Mouse (Mus musculus): ENCODE data around the gene Avl9.

Gene Avl9

DNA sequence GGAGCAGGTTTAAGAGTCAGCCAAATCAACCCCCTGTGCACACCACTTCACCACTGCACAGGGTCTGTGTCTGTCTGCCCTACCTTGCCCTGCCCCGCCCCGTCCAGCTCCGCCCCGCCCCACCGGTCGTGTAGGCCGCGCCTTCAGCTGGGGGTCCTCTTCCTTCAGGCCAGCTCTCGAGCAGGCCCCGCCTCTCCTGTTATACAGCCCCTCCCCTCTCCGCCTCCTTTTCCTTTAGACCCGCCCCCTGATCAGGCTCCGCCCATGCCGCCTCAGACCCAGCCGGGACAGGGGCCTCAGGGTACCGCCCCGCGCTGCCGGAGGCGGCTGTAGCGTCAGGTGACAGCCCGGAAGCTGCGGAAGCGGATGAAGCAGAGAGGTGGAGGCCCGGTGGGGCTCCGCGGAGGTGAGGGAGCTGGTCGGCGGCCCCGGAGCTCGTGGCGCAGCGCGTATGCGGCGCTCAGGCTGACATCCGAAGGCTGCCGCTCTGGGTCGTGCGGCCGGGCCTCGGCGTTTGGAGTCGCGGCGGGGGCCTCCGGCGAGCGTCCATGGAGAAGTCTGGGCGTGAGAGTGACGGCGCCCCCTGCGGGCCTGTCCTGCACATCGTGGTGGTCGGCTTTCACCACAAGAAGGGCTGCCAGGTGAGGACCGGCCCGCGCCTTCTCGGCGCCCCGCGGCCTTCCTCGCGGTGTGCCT, at the start of gene Avl9:
Gene Avl9 (plus strand): TSS at position 326 of the 696 bp plus-strand sequence.
- peak; percentile 99 for DNase-seq (ENCODE audit: low read depth)

- no peak for DNase-seq (ENCODE audit: low read depth)
Observed at GRCm38 (mm10) chr6:56688238-56688637, 26.5 kb upstream of the Avl9 start.

DNA sequence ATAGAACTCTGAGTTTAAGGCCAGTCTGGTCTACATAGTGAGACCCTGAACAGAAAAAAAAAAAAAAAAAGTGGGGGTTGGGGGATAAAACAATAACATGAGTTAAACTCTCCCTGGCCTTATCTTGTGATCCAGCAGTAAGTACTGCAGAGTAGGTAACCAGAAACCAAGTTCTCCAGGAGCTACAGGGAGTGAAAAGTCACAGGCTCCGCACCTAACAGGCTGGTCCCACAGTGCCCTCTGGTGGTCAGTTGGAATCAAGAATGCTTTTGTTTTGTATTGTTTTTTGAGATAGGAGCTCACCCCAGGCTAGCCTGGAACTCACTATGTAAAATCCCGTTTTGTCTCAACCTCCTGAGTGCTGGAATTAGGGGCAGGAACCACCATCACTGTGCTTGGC, 23.5 kb upstream of the Avl9 start:
- DNase-seq (ENCODE audit: low read depth) = peak; percentile 80

DNA sequence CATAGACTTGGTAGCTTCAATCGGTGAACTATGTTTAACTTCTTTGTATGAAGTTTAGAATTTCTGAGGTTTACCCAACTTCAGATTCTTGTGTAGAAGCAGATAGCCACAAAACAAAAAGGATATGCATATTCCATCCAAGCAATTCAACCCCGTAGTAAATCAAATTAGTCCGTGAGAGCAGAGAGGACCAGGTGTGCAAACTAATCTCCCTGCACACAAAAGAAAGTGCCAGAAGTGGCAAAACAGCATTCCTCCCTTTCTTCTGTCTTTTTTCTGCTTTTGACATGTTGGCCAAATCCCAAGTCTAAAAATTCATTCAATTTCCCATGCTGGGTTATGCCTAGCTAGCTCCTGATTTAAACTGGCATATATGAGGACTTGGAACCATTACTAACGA, 22.3 kb upstream of the Avl9 start:
- DNase-seq (ENCODE audit: low read depth) = no peak

DNA sequence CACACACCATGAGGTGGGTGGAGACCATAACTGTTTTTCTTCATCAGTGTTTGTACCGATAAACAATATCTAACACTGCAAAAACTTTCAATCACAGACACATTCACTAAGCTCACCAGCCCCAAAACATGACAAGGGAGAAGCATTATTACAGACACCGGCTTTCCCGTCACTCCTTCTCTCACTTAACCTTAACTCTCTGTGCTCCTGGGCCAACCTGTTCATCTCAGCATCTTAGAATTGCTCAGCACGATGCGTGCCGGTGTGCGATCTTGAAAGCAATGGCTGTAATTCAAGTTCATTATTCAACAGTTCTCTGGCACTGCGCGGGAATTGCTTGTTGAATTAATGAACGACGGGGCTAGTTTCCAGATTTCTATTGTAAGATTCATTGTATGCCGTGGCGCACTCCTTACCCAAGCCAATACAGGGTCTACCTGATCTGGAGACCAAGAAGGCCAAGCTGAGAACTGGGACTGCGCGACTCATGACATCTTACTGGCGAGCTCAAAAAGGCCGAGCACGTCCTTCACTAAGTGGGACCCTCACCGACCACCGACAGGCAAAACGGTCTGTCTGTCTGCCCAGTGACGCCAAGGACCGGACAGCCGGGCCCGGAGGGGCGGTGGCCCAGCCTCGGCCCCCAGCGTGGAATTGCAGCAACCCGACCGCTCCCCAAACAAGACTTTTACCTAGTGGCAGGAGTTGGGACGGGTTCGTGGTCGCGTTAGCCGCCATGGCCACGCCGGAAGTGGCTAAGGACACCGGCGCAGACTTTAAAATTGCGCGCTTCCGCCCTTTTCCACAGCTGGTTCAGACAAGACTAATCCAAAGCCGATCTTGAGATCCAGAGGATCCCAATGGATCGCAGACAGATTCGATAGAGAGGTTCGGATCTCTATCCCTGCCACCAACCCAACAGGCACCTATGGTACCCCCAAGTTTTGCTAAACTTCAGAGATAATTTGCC, 10.5 kb upstream of the Avl9 start, which contains the start of gene Lsm5:
Gene Lsm5 (minus strand): TSS at position 780 of the 970 bp plus-strand sequence.
- peak; percentile 94 for DNase-seq (ENCODE audit: low read depth)

DNA sequence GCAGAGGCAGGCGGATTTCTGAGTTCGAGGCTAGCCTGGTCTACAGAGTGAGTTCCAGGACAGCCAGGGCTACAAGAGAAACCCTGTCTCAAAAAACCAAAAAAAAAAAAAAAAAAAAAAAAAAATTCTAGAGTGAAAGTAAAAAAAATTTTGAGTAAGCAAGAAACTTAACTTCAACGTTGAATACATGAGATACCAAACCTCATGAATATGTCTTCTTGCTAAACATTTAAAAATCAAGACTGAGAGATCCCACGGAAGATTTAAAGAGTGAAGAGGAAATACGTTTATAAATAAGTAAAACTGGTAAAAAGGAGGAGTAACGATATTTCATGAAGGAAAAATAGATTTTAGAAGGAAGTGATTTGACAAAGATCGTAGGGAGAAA, 519 bp upstream of the Avl9 start:
- DNase-seq (ENCODE audit: low read depth) = no peak

DNA sequence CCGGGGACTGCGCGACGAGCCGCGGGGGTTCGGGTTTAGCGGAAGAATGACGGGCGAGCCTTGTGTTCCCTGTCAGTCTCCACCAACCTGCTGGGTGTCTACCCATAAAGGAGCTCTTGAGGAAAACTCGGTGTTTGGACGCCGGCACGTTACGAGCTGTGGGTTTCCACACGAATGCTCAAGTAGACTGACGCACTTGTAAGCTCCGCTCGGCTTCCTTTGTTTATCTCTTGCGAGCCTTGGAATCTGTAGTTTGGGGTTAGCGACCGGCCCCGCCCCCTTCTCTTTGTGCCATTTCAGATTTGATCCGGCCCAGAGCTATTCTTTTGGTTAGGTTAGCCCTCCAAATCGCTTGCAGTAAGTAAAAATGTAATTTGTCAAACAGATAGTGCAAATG, 569 bp downstream of the Avl9 start:
- DNase-seq (ENCODE audit: low read depth) = peak; percentile 86

- no peak for DNase-seq (ENCODE audit: low read depth)
Observed at GRCm38 (mm10) chr6:56719071-56719470, 4.4 kb downstream of the Avl9 start.

DNA sequence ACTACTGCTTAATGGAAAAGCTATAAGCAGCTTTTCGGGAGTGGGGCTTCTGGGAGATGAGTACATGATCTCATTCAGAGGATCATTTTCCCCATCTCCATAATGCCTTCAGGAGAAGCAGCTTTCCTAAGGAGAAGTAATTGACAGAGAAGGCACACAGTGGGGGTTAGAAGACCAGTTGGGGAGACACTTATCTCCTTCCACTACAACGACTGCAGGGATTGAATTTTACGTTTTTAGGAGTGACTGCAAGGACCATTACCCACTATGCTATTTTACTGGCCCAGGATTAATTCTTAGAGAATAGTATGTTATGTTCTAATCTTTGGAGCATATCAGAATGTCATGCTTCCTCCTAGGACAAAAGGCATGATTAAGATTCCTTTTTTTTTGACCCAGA, 6.2 kb downstream of the Avl9 start:
- DNase-seq (ENCODE audit: low read depth) = no peak

DNA sequence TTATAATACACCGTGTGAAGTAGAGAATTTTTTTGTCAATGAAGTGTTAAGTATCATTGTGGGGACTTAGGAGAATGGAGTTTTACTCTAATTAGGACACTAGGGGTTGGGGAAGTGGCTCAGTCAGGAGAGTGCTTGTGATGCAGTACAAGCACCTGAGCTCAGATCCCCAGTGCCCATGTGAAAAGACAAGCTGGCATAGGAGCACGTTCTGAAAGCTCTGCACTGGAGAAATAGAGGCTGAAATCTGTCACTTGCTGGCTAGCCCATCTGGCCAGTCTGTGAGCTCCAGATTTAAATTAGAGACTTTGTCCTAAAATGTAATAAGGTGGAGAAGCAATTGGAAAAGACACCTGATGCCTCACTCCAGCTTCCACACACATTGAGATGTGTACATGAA, 17.8 kb downstream of the Avl9 start:
- DNase-seq (ENCODE audit: low read depth) = no peak

DNA sequence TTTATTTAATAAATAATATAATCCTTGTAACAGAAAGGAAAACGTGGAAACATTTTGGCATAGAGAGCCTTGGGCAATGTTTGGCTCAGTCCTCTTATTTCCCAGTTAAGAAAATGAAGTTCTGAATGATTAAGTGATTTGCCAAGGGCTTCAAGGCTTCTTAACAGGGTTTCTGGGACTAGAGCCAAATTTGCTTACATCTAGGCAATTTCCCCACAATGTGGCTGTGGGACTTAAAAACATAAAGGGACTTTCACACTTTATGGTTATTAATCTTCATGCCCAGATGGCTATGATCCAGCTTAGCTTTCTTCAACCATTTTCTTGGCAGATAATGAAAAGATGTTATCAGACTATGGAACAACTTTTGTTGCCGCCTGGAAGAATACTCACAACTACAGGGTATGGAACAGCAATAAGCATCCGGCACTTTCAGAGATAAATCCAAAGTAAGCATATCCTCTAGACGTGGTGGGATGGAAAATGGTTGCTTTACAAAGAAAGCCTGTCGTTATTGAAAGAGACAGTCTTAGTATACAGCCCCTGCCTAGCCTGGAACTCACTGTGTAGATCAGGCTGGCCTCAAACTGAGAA, 31.3 kb downstream of the Avl9 start:
- no peak for DNase-seq (ENCODE audit: low read depth)

DNA sequence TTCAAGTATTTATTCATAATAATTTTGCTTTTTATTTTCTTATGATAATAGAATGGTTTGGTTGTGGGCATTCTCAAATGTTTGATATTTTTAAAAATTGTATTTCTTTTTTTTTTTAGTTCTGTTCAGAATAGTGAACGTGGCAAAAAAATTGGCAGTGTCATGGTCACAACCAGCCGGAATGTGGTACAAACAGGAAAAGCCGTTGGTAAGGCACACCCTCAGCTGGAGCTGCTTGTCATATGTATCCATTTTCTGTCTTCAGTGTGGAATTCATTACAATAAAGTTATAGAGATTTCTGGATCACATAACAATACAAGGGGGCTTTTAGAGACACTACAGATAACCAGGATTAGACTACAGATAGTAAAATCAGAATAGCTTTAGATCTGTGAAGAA, 39.0 kb downstream of the Avl9 start:
- no peak for DNase-seq (ENCODE audit: low read depth)

DNA sequence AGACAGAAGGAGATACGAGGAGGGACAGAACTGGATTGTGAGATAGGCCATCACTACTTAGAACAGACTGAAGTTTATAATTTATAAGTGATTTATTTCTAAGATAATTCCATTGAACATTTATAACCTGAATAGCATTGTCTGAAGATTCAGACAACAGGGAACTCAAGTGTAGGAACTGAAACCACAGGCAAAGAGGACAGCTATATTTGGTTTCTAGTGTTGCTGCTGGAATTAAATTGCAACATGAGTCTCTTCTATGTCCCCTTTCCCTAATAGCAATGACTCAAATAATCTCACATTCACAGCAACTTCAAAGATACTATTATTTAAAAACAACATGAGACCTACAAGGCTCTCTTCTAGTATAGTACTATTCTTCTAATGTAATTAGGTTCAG, 41.4 kb downstream of the Avl9 start:
- DNase-seq (ENCODE audit: low read depth) = no peak

DNA sequence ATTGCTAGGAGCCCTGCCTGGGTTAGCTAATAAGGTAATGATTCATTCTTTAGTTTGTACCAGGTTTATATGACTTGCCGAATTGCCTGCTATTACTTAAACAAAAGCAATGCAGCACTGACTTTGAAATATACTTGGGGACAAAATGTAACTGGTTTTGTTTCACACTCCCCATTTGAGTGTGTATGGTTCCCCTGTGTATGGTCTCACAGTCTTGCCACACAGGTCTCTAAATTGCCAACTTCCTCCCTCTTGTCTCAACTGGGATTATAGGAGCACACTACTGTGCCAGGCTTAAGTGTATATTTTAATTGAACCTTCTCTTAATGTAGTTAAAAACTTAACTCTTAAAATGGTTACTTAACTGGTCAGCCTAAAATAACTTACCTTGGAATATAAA, 44.6 kb downstream of the Avl9 start:
- DNase-seq (ENCODE audit: low read depth) = no peak

DNA sequence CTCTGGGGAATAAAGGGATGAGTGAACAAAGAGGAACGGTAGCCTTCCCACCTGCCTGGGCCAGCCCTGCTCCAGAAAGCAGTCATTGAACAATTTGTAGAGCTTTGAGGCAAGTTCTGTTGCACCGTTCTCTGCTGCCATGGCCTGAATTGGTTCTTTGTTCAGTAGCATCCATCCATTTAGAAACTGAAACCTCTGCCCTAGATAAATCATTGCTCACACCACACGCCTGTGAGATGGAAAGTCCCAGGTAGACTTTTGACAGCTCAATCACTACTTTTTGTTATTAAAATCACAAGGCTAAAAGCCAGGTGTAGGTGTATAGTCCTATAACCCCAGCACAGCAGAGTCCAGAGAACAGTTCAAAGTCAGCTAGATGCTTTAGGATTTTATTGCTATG, 50.6 kb downstream of the Avl9 start:
- no peak for DNase-seq (ENCODE audit: low read depth)

- DNase-seq (ENCODE audit: low read depth) = no peak
Observed at GRCm38 (mm10) chr6:56765696-56766095, 51.0 kb downstream of the Avl9 start.

- no peak for DNase-seq (ENCODE audit: low read depth)
Observed at GRCm38 (mm10) chr6:56775816-56776215, 61.1 kb downstream of the Avl9 start.

DNA sequence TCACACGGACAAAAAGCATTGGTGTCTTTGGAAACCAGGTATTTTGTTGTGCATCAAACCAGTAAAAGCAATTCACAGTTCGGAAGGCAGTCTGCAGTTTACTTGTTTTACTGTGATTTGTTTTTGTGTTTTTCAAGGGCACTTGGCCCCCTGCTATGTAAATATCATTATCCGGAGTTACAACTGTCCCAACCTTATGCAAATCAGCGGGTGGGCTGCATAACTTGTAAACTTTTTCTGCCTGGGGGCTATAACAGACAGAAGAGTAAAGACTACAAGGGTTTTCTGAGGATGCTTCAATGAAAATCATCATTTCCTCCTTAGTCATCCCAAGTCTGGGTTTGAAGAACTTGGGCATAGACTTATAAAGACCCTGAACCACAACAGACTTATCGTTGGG, 64.9 kb downstream of the Avl9 start:
- DNase-seq (ENCODE audit: low read depth) = no peak

DNA sequence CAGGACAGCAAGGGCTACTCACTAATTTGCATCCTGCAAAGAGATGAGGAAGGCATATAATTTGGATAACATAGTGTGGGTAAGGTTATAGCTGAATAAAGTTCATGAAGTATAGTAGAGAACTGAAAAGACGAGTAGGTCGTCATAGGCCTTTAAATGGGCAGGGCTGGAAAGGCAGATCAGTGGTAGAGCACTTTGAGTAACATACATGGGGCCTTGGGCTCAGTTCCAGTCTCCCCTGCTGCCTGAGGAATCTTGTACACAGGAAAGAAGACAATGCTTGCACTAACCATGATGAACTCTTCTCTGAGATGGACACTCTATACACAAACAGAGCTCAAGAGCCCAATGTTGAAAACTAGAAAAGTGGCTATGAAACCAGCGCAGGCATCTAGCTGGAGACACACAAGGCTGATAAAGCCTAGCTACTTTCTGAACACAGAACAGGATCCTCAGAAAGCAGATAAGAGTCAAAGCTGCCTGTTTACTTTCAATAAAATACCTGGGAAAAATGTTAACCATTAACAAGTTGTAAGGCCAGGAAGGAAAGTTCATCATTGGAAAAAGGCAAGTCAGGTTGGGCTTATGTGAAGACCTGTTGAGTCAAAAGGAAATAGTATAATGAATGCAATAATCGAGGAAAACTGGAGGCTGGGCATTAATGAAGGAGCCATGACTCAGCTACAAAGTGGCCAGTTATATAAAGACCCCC, 69.0 kb downstream of the Avl9 start:
- DNase-seq (ENCODE audit: low read depth) = no peak

- no peak for DNase-seq (ENCODE audit: low read depth)
Observed at GRCm38 (mm10) chr6:56785068-56785467, 70.4 kb downstream of the Avl9 start.

- no peak for DNase-seq (ENCODE audit: low read depth)
Observed at GRCm38 (mm10) chr6:56787668-56788067, 73.0 kb downstream of the Avl9 start.

DNA sequence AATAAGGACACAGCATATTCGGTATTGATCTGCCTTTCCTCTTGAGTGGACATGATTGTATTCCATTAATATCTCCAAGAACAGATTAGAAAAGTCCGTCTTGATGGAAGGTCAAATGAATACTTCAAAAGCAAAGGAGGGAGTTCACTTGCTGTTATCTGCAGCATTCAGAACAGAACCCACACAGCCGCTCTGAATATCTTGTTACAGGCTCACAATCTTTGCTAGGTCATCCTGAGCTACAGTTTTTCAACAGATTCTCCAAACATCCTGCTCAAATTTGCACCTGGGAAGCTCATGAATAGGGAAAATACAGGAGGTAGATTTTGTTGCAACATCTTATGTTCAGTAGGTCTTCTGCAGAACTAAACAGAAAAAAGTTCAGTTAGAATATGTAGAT, 74.6 kb downstream of the Avl9 start:
- DNase-seq (ENCODE audit: low read depth) = no peak

Data from naive thymus-derived CD4-positive, alpha-beta T cell, adult 2 months (primary cell).